Mouse (Mus musculus) MEL (cell line): ENCODE results near the gene Ube2o. TPM values are rescaled to one million over a fixed set of nuclear protein-coding genes. Genes with fewer than 3 reads are reported as not detected.
A peak's percentile ranks its signal among the peaks of the same experiment; 100 is the strongest.

Experiments
- DNase-seq: peaks from one replicate; pipeline ENCODE4 v3.0.0; 2011; ENCODE audit warnings: low read depth, low spot score
- H3K27ac ChIP-seq: 2 replicates; pipeline ENCODE4 v1.5.1; 2012; ENCODE audit warnings: low read depth, mild to moderate bottlenecking, control low read depth, low read length, moderate library complexity; ENCODE audit not compliant: control insufficient read depth
- H3K27me3 ChIP-seq, 2 experiments: fragments of 150-350 bp in 1 of 2; sonication (generic) in 1 of 2; 2 replicates each; pipeline ENCODE4 v1.6.1; 2012; ENCODE audit warnings: low read length in 2 of 2, mild to moderate bottlenecking in 2 of 2, improper control_type of control experiment in 1 of 2, moderate library complexity in 1 of 2; ENCODE audit not compliant: insufficient read depth in 2 of 2, control insufficient read depth in 1 of 2
- H3K36me3 ChIP-seq, 2 experiments: 2 replicates each; pipeline ENCODE4 v1.6.1; 2012 to 2014; ENCODE audit warnings: low read length in 2 of 2, improper control_type of control experiment in 1 of 2, inconsistent platforms in 1 of 2, mild to moderate bottlenecking in 1 of 2; ENCODE audit not compliant: insufficient read depth in 2 of 2, control insufficient read depth in 1 of 2
- H3K4me1 ChIP-seq, 2 experiments: fragments of 150-350 bp in 1 of 2; sonication (generic) in 1 of 2; 2 replicates each; pipeline ENCODE4 v1.6.1; 2012; ENCODE audit warnings: low read length in 2 of 2, improper control_type of control experiment in 1 of 2, mild to moderate bottlenecking in 1 of 2; ENCODE audit not compliant: insufficient read depth in 2 of 2, control insufficient read depth in 1 of 2
- H3K4me3 ChIP-seq, 2 experiments: fragments of 150-350 bp in 1 of 2; sonication (generic) in 1 of 2; 2 replicates each; pipeline ENCODE4 v1.5.1; 2012; ENCODE audit warnings: low read depth in 2 of 2, low read length in 2 of 2, mild to moderate bottlenecking in 2 of 2, moderate library complexity in 2 of 2, control low read depth in 1 of 2, improper control_type of control experiment in 1 of 2; ENCODE audit not compliant: control insufficient read depth in 1 of 2, insufficient read depth in 1 of 2
- H3K79me2 ChIP-seq: 2 replicates; pipeline ENCODE4 v1.6.1; 2012; ENCODE audit warnings: mild to moderate bottlenecking, low read length, moderate library complexity; ENCODE audit not compliant: control insufficient read depth, poor library complexity, insufficient read depth
- H3K9ac ChIP-seq: 2 replicates; pipeline ENCODE4 v1.6.1; 2012; ENCODE audit warnings: low read depth, mild to moderate bottlenecking, control low read depth, low read length, moderate library complexity; ENCODE audit not compliant: control insufficient read depth, poor library complexity, severe bottlenecking
- H3K9me3 ChIP-seq: fragments of 150-350 bp; sonication (generic); replicated peaks from 2 replicates; pipeline ENCODE4 v1.6.1; 2012; ENCODE audit warnings: mild to moderate bottlenecking, low read length, improper control_type of control experiment, moderate library complexity; ENCODE audit not compliant: insufficient read depth
- BHLHE40 ChIP-seq: IDR thresholded peaks from 2 replicates; pipeline ENCODE4 v1.6.1; 2012; ENCODE audit warnings: low read depth, mild to moderate bottlenecking, inconsistent platforms, low read length, improper control_type of control experiment, borderline replicate concordance
- CHD1 ChIP-seq: IDR thresholded peaks from 2 replicates; pipeline ENCODE4 v1.6.1; 2012; ENCODE audit warnings: low read depth, mild to moderate bottlenecking, inconsistent platforms, low read length, improper control_type of control experiment
- CHD2 ChIP-seq: IDR thresholded peaks from 2 replicates; pipeline ENCODE4 v1.6.1; 2011; ENCODE audit warnings: low read length, improper control_type of control experiment
- CTCF ChIP-seq, 3 experiments: IDR thresholded peaks in 2 of 3; conservative IDR thresholded peaks in 1 of 3; 2 replicates each; pipeline ENCODE4 v1.5.1; 2011 to 2012; ENCODE audit warnings: low read length in 3 of 3, low read depth in 2 of 3, mild to moderate bottlenecking in 2 of 3, improper control_type of control experiment in 1 of 3, inconsistent platforms in 1 of 3, mixed read lengths in 1 of 3, moderate library complexity in 1 of 3; ENCODE audit not compliant: control insufficient read depth in 1 of 3, insufficient read depth in 1 of 3, poor library complexity in 1 of 3, severe bottlenecking in 1 of 3
- ELF1 ChIP-seq: IDR thresholded peaks from 2 replicates; pipeline ENCODE4 v1.6.1; 2014; ENCODE audit warnings: low read depth, mild to moderate bottlenecking, inconsistent platforms, low read length, improper control_type of control experiment, moderate library complexity
- EP300 ChIP-seq, 2 experiments: IDR thresholded peaks; 2 replicates each; pipeline ENCODE4 v1.6.1; 2011; ENCODE audit warnings: improper control_type of control experiment in 2 of 2, low read length in 2 of 2, low read depth in 1 of 2, mild to moderate bottlenecking in 1 of 2
- ETS1 ChIP-seq: IDR thresholded peaks from 2 replicates; pipeline ENCODE4 v1.6.1; 2012; ENCODE audit warnings: low read depth, mild to moderate bottlenecking, inconsistent platforms, low read length, improper control_type of control experiment, moderate library complexity
- GABPA ChIP-seq: IDR thresholded peaks from 2 replicates; pipeline ENCODE4 v1.6.1; 2012; ENCODE audit warnings: low read depth, mild to moderate bottlenecking, inconsistent platforms, low read length, improper control_type of control experiment, moderate library complexity
- GATA1 ChIP-seq: IDR thresholded peaks from 2 replicates; pipeline ENCODE4 v1.6.1; 2011; ENCODE audit warnings: low read depth, low read length, improper control_type of control experiment
- HCFC1 ChIP-seq: IDR thresholded peaks from 2 replicates; pipeline ENCODE4 v1.6.1; 2012; ENCODE audit warnings: low read depth, mild to moderate bottlenecking, inconsistent platforms, low read length, improper control_type of control experiment, moderate library complexity
- JUND ChIP-seq: IDR thresholded peaks from 2 replicates; pipeline ENCODE4 v1.6.1; 2011; ENCODE audit warnings: low read depth, mild to moderate bottlenecking, improper control_type of control experiment, low read length
- MAFK ChIP-seq: IDR thresholded peaks from 2 replicates; pipeline ENCODE4 v1.6.1; 2011; ENCODE audit warnings: low read depth, mild to moderate bottlenecking, low read length, improper control_type of control experiment, borderline replicate concordance
- MAX ChIP-seq: IDR thresholded peaks from 2 replicates; pipeline ENCODE4 v1.6.1; 2011; ENCODE audit warnings: low read length, improper control_type of control experiment
- MAZ ChIP-seq: IDR thresholded peaks from 2 replicates; pipeline ENCODE4 v1.6.1; 2012; ENCODE audit warnings: low read depth, mild to moderate bottlenecking, inconsistent platforms, low read length, improper control_type of control experiment
- MEF2A ChIP-seq: IDR thresholded peaks from 2 replicates; pipeline ENCODE4 v1.6.1; 2014; ENCODE audit warnings: low read depth, mild to moderate bottlenecking, inconsistent platforms, low read length, improper control_type of control experiment; ENCODE audit not compliant: poor library complexity, insufficient replicate concordance, severe bottlenecking; ENCODE audit errors: extremely low read depth
- MYC ChIP-seq: IDR thresholded peaks from 2 replicates; pipeline ENCODE4 v1.6.1; 2011; ENCODE audit warnings: low read depth, mild to moderate bottlenecking, low read length, improper control_type of control experiment, moderate library complexity
- NELFE ChIP-seq: IDR thresholded peaks from 2 replicates; pipeline ENCODE4 v1.6.1; 2011; ENCODE audit warnings: low read depth, low read length, improper control_type of control experiment
- NRF1 ChIP-seq: IDR thresholded peaks from 2 replicates; pipeline ENCODE4 v1.6.1; 2014; ENCODE audit warnings: low read depth, mild to moderate bottlenecking, inconsistent platforms, low read length, improper control_type of control experiment, moderate library complexity; ENCODE audit not compliant: poor library complexity, insufficient read depth, severe bottlenecking
- POLR2A ChIP-seq, 2 experiments: IDR thresholded peaks; 2 replicates each; pipeline ENCODE4 v1.6.1; 2011 to 2012; ENCODE audit warnings: low read length in 2 of 2, mild to moderate bottlenecking in 2 of 2, control low read depth in 1 of 2, improper control_type of control experiment in 1 of 2, low read depth in 1 of 2, moderate library complexity in 1 of 2; ENCODE audit not compliant: control insufficient read depth in 1 of 2, insufficient read depth in 1 of 2, poor library complexity in 1 of 2
- POLR2AphosphoS2 ChIP-seq: IDR thresholded peaks from 2 replicates; pipeline ENCODE4 v1.6.1; 2011; ENCODE audit warnings: low read length, improper control_type of control experiment
- POLR2AphosphoS5 ChIP-seq: IDR thresholded peaks from 2 replicates; pipeline ENCODE4 v1.6.1; 2012; ENCODE audit warnings: low read depth, borderline replicate concordance, mild to moderate bottlenecking, inconsistent platforms, low read length, moderate library complexity, mixed read lengths
- RAD21 ChIP-seq: IDR thresholded peaks from 2 replicates; pipeline ENCODE4 v1.6.1; 2011; ENCODE audit warnings: mild to moderate bottlenecking, low read depth, low read length, improper control_type of control experiment
- RCOR1 ChIP-seq: IDR thresholded peaks from 2 replicates; pipeline ENCODE4 v1.6.1; 2012; ENCODE audit warnings: low read depth, mild to moderate bottlenecking, inconsistent platforms, low read length, improper control_type of control experiment
- SIN3A ChIP-seq: IDR thresholded peaks from 2 replicates; pipeline ENCODE4 v1.6.1; 2012; ENCODE audit warnings: low read length, improper control_type of control experiment, inconsistent platforms
- SMC3 ChIP-seq: IDR thresholded peaks from 2 replicates; pipeline ENCODE4 v1.6.1; 2011; ENCODE audit warnings: low read depth, low read length, improper control_type of control experiment
- TBP ChIP-seq: IDR thresholded peaks from 2 replicates; pipeline ENCODE4 v1.8.0; 2011; ENCODE audit warnings: low read depth, low read length, improper control_type of control experiment
- TCF12 ChIP-seq: IDR thresholded peaks from 2 replicates; pipeline ENCODE4 v1.6.1; 2014; ENCODE audit warnings: low read depth, mild to moderate bottlenecking, inconsistent platforms, low read length, improper control_type of control experiment, moderate library complexity
- UBTF ChIP-seq: IDR thresholded peaks from 2 replicates; pipeline ENCODE4 v1.6.1; 2012; ENCODE audit warnings: low read depth, mild to moderate bottlenecking, inconsistent platforms, low read length, improper control_type of control experiment, moderate library complexity, borderline replicate concordance; ENCODE audit not compliant: insufficient read depth
- USF1 ChIP-seq: IDR thresholded peaks from 2 replicates; pipeline ENCODE4 v1.6.1; 2014; ENCODE audit warnings: low read depth, mild to moderate bottlenecking, inconsistent platforms, low read length, improper control_type of control experiment, moderate library complexity
- USF2 ChIP-seq, 2 experiments: IDR thresholded peaks; 2 replicates each; pipeline ENCODE4 v1.6.1; 2011 to 2012; ENCODE audit warnings: improper control_type of control experiment in 2 of 2, low read length in 2 of 2, borderline replicate concordance in 1 of 2, inconsistent platforms in 1 of 2, low read depth in 1 of 2, mild to moderate bottlenecking in 1 of 2; ENCODE audit not compliant: insufficient read depth in 1 of 2
- ZKSCAN1 ChIP-seq: IDR thresholded peaks from 2 replicates; pipeline ENCODE4 v1.6.1; 2012; ENCODE audit warnings: low read depth, mild to moderate bottlenecking, inconsistent platforms, low read length, improper control_type of control experiment, moderate library complexity
- ZNF384 ChIP-seq: IDR thresholded peaks from 2 replicates; pipeline ENCODE4 v1.6.1; 2012; ENCODE audit warnings: low read depth, mild to moderate bottlenecking, inconsistent platforms, low read length, improper control_type of control experiment
- polyA plus RNA-seq, 2 experiments: library from polyadenylated mRNA; stranded (reverse) in 1 of 2; unstranded in 1 of 2; fragments of >175 nt in 1 of 2; fragments of >200 nt in 1 of 2; gene quantifications; 2 replicates each; pipeline versions ENCODE4 v1.2.1 to v1.2.4; 2012; ENCODE audit warnings: low replicate concordance in 2 of 2, low read depth in 1 of 2; ENCODE audit not compliant: insufficient read length in 2 of 2, insufficient read depth in 1 of 2, missing spikeins in 1 of 2
- total RNA-seq: library from RNA; depleted of rRNA; stranded (reverse); fragments of 300-350 nt; gene quantifications from 2 replicates; pipeline ENCODE4 v1.2.3, GENCODE M21; 2012

Gene Ube2o
- total and polyA plus RNA-seq, 3 experiments, result 22.9 to 42.8 TPM; not detected in 1

GRCm38 (mm10) chr11:116511301-116511868 is 69.9 kb downstream of the Ube2o start:
- TF ChIP-seq GABPA (no peak), USF1 (no peak), ZKSCAN1 (no peak), CHD2 (no peak), ZNF384 (no peak), MAX (0 out of 2 replicates have a peak, but pooled peaks have one; percentile 14), NELFE (peak; percentile 54), JUND (no peak), POLR2A (IDR thresholded peaks at IDR 0.05; ENCODE audit: control insufficient read depth in 1 of 2, insufficient read depth in 1 of 2, low read depth in 1 of 2, low read length in 2 of 2, poor library complexity in 1 of 2) (peak in 1 of 2 experiments; percentile 73; a peak in 2 of 4 replicates), RCOR1 (peak; percentile 12; the same call in 1 of the 2 replicates), MAZ (0 out of 2 replicates have a peak, but pooled peaks have one; percentile 47), MEF2A (no peak), CTCF (IDR thresholded peaks at IDR 0.05 in 2 of 3, conservative IDR thresholded peaks at IDR 0.05 in 1 of 3; ENCODE audit: control insufficient read depth in 1 of 3, insufficient read depth in 1 of 3, low read depth in 2 of 3, low read length in 3 of 3, poor library complexity in 1 of 3, severe bottlenecking in 1 of 3) (no peak), POLR2AphosphoS5 (no peak), RAD21 (no peak), ETS1 (no peak), NRF1 (no peak), TBP (peak; percentile 70), USF2 (IDR thresholded peaks at IDR 0.05; ENCODE audit: borderline replicate concordance in 1 of 2, insufficient read depth in 1 of 2, low read depth in 1 of 2, low read length in 2 of 2) (no peak), HCFC1 (no peak), POLR2AphosphoS2 (no peak; the same call in 1 of the 2 replicates), MAFK (no peak), MYC (no peak), TCF12 (peak; percentile 41; the same call in 1 of the 2 replicates), SIN3A (peak; percentile 58; the same call in 1 of the 2 replicates), CHD1 (no peak), EP300 (IDR thresholded peaks at IDR 0.05; ENCODE audit: low read depth in 1 of 2, low read length in 2 of 2) (peak in 1 of 2 experiments; percentile 73; a peak in 3 of 4 replicates), ELF1 (peak; percentile 37; the same call in 1 of the 2 replicates), GATA1 (peak; percentile 60), SMC3 (no peak), UBTF (no peak), BHLHE40 (no peak)
- H3K9me3 ChIP-seq, result no peaks in the 10 kb centered on the region
- H3K27ac ChIP-seq, result peak overlapping the region; percentile 66

More at GRCm38 (mm10) chr11:116511301-116511868, 69.9 kb downstream of the Ube2o start:
- peaks cover 20 to 26% of the 10 kb centered on the region in 2 experiments for H3K4me1 ChIP-seq
- H3K4me3 ChIP-seq, result peak overlapping the region in 1 of 2 experiments; percentile 5; a peak in 1 of 4 replicates
- peak; percentile 95 for DNase-seq
- peak overlapping the region; percentile 13; the same call in 1 of the 2 replicates for H3K9ac ChIP-seq
- H3K79me2 ChIP-seq, result no peaks in the 10 kb centered on the region
- peaks cover 0 to 20% of the 10 kb centered on the region in 2 experiments; a peak in 2 of 4 replicates for H3K36me3 ChIP-seq
- H3K27me3 ChIP-seq, result no peaks in the 10 kb centered on the region
